Mouse (Mus musculus): Measurements from ENCODE around the gene Cep78. TPM values are rescaled to one million over a fixed set of nuclear protein-coding genes. Genes with fewer than 3 reads are reported as not detected.

Gene Cep78
- polyA plus RNA-seq, 1 experiment from 2014 or later = 27.3 TPM

DNA sequence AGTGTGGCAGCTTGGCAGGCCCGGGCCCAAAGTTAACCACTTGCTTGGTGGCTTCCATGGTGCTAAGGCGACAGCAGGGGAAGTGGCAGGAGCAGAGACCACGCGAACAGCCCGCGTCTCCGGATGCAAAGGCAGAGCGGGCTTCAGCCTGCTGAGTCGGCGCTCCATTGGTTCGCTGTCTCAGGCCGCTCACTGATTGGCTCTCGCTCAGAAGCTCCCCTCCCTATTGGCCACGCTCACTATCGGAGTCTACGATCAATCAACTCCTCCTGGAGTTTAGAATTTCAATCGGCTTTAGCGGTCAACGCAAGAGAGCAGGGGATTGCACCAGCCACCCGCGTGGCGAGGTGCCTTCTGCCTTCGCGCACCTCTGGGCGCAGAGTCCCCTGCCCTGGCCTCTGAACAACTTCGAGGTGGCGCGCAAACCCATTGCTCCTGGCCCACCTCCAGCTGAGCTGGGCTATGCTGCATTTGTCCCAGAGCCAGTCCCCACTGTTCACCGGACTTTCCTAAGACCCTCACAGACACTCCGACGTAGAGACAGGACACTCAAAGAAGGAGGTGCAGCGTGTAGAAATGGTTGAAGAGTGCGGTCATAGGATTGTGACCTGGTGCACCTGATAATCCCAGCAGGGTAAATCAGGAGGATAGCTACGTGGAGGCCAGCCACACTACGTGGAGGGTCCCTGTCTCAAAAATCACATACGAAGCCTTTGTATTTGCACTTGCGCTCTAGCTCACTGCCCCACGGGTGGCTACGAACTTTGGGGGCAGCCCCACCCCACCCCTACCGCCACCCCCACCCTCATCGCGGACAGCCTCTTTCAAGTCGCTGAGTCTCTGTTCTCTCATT, 59.7 kb downstream of the Cep78 start:
- peak overlapping the region; percentile 51 for H3K9ac ChIP-seq
- peak overlapping the region; percentile 68 for H3K4me3 ChIP-seq (replicated peaks)
- no peaks in the 10 kb centered on the region for H3K27me3 ChIP-seq
- WGBS = 2% methylated on average over 43 of the region's 43 CpGs
- H3K9me3 ChIP-seq (replicated peaks) = no peaks in the 10 kb centered on the region
- H3K36me3 ChIP-seq = no peaks in the 10 kb centered on the region
- H3K27ac ChIP-seq (replicated peaks) = peak overlapping the region; percentile 89
- peak overlapping the region; percentile 98 for H3K4me2 ChIP-seq (replicated peaks)
- peak; percentile 95 for ATAC-seq (ENCODE audit: insufficient number of reproducible peaks, low FRiP score, low TSS enrichment, low read depth)
- peaks cover 24% of the 10 kb centered on the region for H3K4me1 ChIP-seq

DNA sequence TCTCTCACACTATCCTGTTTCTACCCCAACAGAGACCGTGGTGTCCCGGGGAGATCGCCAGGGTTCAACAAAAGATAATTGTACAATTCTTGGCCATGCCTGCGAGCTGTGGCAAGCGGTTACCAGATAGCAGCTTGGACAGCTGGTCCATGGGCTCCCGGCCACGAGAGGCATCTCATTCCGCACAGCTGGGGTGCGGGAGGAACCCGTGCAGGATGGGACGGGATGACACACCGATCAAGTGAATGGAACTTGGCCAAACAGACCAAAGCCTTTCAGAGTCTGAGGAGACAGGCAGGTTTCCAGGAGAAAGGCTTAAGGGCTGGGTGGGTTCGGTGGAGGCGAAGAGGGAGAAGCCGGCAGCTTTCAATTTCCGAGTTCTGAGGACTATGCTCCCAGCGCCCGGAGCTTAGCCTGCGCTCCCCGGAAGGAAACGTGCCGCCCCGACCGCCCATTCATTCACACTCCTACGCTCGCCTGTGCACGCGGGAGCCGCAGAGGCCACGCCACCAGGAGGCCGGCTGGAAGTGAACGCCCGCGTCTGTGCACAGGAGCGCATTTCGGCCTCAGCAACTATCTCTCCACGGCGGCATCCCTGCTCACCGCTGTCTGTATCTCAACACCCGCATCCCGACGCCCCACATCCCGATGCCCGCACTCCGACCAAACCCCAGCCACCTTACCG, 60.5 kb downstream of the Cep78 start:
- Histone ChIP-seq H3K4me1 (peaks cover 24% of the 10 kb centered on the region), H3K4me3 (replicated peaks) (peak overlapping the region; percentile 68), H3K9ac (peak overlapping the region; percentile 51), H3K27ac (replicated peaks) (peak overlapping the region; percentile 89), H3K27me3 (no peaks in the 10 kb centered on the region), H3K36me3 (no peaks in the 10 kb centered on the region), H3K9me3 (replicated peaks) (no peaks in the 10 kb centered on the region), H3K4me2 (replicated peaks) (peak overlapping the region; percentile 98)
- peak; percentile 69 for ATAC-seq (ENCODE audit: insufficient number of reproducible peaks, low FRiP score, low TSS enrichment, low read depth)
- WGBS = under 1% methylated on average over 46 of the region's 46 CpGs

DNA sequence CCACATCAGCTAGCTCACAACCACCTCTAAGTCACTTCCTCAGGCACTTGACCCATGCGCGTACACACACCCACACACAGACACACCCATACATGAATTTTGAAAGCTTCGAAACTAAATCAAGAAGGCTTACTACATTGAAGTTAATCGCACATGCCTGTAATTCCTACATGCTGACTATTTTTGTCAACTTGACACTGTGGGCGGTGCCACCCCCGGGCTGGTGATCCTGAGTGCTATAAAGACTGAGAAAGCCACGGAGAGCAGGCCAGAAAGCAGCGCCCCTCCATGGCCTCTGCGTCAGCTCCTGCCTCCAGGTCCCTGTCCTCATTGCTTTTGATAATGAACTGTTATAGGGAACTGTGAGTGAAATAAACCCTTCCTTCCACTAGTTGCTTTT, 61.4 kb downstream of the Cep78 start:
- 19% methylated on average over 9 of the region's 9 CpGs for WGBS
- Histone ChIP-seq H3K4me2 (replicated peaks) (peak overlapping the region; percentile 98), H3K9me3 (replicated peaks) (no peaks in the 10 kb centered on the region), H3K27ac (replicated peaks) (peak overlapping the region; percentile 89; the same call in 1 of the 2 replicates), H3K9ac (peak overlapping the region; percentile 51), H3K4me3 (replicated peaks) (peak overlapping the region; percentile 68), H3K4me1 (peaks cover 24% of the 10 kb centered on the region), H3K36me3 (peaks cover 2% of the 10 kb centered on the region; the same call in 1 of the 2 replicates), H3K27me3 (no peaks in the 10 kb centered on the region)
- no peak for ATAC-seq (ENCODE audit: insufficient number of reproducible peaks, low FRiP score, low TSS enrichment, low read depth)

DNA sequence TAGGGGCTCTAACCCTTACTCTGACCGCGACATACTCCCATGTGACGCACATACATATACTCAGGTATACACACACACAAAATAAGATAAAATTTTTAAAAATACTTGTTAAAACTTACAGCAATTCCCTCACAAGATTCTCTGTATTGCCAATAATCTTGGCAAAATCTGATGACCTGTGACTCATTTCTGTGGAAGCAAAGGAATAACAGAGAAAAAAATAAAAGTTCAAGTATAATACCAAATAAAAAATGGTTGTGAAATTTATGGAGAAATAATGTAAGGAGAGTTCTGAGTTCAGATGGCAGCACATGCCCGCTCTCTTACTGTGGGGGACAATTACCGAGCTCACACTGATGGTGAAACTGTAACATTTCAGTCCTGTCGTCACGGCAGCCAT, 65.5 kb downstream of the Cep78 start:
- no peak for ATAC-seq (ENCODE audit: insufficient number of reproducible peaks, low FRiP score, low TSS enrichment, low read depth)
- Histone ChIP-seq H3K4me2 (replicated peaks) (no peak overlapping the region), H3K4me1 (peaks cover 11% of the 10 kb centered on the region), H3K4me3 (replicated peaks) (no peak overlapping the region), H3K27me3 (no peaks in the 10 kb centered on the region), H3K27ac (replicated peaks) (no peak overlapping the region), H3K9ac (no peak overlapping the region), H3K36me3 (peaks cover 23% of the 10 kb centered on the region; the same call in 1 of the 2 replicates), H3K9me3 (replicated peaks) (no peaks in the 10 kb centered on the region)
- 96% methylated on average over 7 of the region's 7 CpGs for WGBS

DNA sequence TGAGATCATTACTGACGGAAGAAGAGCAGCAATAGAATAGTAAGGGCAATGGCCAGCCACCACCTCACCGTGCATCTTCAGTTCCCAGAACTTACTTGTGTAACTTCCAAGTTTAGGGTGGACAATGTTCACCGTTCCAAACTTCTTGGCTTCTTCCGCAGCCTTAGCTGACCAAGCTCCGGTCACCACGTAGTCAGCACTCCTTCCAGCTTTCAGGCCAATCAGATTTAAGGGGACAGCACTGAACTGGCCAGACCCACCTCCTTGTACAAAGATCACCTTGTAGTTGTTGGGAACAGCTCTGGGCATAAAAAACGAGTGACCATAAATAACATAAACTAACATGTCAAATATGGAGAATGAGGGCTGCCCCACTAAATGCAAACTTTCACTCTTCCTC, 66.7 kb downstream of the Cep78 start:
- WGBS = 92% methylated on average over 7 of the region's 7 CpGs
- peaks cover 36% of the 10 kb centered on the region; the same call in 1 of the 2 replicates for H3K36me3 ChIP-seq

DNA sequence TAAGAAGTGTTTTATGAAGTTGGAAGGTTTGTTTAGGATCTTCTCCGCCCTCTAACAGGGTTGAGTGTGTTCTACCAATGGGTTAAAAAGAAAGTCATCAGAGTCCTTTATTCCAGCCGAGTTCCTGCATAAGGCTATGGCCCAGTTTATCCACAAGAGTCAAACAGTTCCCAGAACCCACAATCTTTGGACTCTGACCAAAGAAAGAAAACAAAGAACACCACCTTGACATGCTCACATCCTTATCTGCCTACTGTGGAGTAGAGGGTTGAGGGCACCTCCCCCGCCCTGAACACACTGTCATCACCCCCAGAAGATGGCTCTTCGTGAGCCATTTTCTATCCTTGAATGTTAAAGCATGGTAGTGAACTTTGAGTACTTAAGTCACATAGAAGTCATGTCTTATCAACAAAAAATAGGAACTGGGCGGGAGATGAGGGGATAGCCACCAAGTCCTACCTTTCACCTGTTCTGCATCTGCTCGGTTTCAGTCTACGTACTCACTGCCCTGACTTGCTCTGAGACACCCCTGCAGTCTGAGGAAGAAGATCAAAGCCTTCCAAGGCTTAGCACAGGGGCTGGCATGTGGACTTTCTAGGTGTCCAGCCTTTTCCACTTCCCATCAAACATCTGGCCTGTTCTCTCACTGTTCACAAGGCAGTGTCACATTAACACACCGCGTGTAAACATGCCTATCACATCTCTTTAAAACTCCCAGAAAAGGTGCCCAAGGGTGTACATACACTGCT, 71.4 kb downstream of the Cep78 start:
- Histone ChIP-seq H3K9ac (no peak overlapping the region), H3K27me3 (no peaks in the 10 kb centered on the region), H3K4me3 (replicated peaks) (no peak overlapping the region), H3K9me3 (replicated peaks) (no peaks in the 10 kb centered on the region), H3K36me3 (peaks cover 55% of the 10 kb centered on the region), H3K4me1 (no peaks in the 10 kb centered on the region), H3K4me2 (replicated peaks) (no peak overlapping the region), H3K27ac (replicated peaks) (no peak overlapping the region)
- 91% methylated on average over 9 of the region's 9 CpGs for WGBS
- no peak for ATAC-seq (ENCODE audit: insufficient number of reproducible peaks, low FRiP score, low TSS enrichment, low read depth)

More for the DNA sequence above, 66.7 kb downstream of the Cep78 start:
- Histone ChIP-seq H3K4me1 (peaks cover under 1% of the 10 kb centered on the region; the same call in 1 of the 2 replicates), H3K9ac (no peak overlapping the region), H3K27me3 (no peaks in the 10 kb centered on the region), H3K27ac (replicated peaks) (no peak overlapping the region), H3K9me3 (replicated peaks) (no peaks in the 10 kb centered on the region), H3K4me3 (replicated peaks) (no peak overlapping the region), H3K4me2 (replicated peaks) (no peak overlapping the region)
- no peak for ATAC-seq (ENCODE audit: insufficient number of reproducible peaks, low FRiP score, low TSS enrichment, low read depth)

DNA sequence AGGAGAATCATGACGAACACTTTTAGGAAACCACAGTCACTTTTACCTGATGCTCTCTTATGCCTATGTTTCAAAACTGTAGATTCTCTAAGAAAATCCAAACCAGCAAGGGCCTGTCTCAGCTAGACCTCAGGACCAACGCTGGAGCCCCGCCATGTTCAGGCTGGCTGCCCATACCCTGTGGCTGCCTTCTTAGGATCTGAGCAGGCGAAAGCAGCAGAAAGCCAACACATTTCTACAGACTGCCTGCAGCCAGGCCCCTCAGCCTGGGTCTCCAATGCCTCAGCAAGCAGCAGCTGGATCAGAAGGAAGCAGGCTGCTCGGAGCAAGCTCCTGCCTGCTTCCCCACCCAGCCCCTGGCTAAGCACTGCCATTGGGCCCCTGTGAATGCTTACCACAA, 73.3 kb downstream of the Cep78 start:
- Histone ChIP-seq H3K27me3 (no peaks in the 10 kb centered on the region), H3K27ac (replicated peaks) (no peak overlapping the region), H3K9ac (no peak overlapping the region), H3K4me1 (no peaks in the 10 kb centered on the region), H3K4me3 (replicated peaks) (no peak overlapping the region), H3K9me3 (replicated peaks) (no peaks in the 10 kb centered on the region), H3K4me2 (replicated peaks) (no peak overlapping the region), H3K36me3 (peaks cover 53% of the 10 kb centered on the region)
- 0 out of 2 replicates have a peak, but pooled peaks have one; percentile 32 for ATAC-seq (ENCODE audit: insufficient number of reproducible peaks, low FRiP score, low TSS enrichment, low read depth)
- 72% methylated on average over 5 of the region's 5 CpGs for WGBS

DNA sequence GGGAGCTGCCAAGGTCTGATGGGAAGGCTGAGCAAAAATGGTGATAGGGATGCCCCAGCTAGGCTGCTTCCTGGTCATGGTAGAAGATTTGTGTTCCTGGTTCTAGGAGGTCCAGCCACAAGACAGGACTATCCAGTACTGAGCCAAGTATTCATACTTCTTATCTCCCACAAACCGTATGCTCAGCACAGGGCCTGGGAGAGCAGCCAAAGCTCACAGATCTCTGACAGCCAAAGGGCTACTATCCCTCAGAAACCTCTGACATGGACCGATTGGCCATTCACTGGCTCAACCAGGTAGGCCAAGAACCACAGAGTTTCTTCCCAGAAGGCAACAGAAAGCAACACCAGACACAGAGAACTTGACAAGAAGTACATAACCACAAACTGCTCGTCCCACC, 73.8 kb downstream of the Cep78 start:
- no peak overlapping the region for H3K4me3 ChIP-seq (replicated peaks)
- H3K36me3 ChIP-seq = peaks cover 58% of the 10 kb centered on the region
- no peak overlapping the region for H3K27ac ChIP-seq (replicated peaks)
- no peak overlapping the region for H3K4me2 ChIP-seq (replicated peaks)
- H3K9me3 ChIP-seq (replicated peaks) = no peaks in the 10 kb centered on the region
- no peaks in the 10 kb centered on the region for H3K4me1 ChIP-seq
- H3K27me3 ChIP-seq = no peaks in the 10 kb centered on the region
- no peak for ATAC-seq (ENCODE audit: insufficient number of reproducible peaks, low FRiP score, low TSS enrichment, low read depth)
- 80% methylated on average over 3 of the region's 3 CpGs for WGBS
- no peak overlapping the region for H3K9ac ChIP-seq

DNA sequence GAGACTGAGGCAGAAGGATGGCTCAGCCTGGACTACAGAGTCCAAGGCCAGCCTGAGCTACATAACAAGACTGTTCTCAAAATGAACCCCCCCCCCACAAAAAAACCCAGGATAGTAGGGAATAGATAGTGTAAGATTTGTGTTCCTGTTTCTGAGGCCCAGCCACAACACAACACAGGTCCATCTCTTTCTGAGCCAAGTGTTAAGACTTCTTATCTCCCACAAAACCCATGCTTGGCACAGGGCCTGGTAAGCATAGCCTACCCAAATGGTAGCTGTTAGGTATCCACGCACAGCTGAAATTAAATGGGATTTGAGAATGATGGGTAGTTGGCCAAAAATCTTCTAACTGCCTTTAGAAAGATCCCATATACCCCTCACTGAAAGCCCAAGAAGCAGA, 74.3 kb downstream of the Cep78 start:
- no peaks in the 10 kb centered on the region for H3K9me3 ChIP-seq (replicated peaks)
- no peak for ATAC-seq (ENCODE audit: insufficient number of reproducible peaks, low FRiP score, low TSS enrichment, low read depth)
- 84% methylated on average over 1 of the region's 1 CpGs for WGBS

DNA sequence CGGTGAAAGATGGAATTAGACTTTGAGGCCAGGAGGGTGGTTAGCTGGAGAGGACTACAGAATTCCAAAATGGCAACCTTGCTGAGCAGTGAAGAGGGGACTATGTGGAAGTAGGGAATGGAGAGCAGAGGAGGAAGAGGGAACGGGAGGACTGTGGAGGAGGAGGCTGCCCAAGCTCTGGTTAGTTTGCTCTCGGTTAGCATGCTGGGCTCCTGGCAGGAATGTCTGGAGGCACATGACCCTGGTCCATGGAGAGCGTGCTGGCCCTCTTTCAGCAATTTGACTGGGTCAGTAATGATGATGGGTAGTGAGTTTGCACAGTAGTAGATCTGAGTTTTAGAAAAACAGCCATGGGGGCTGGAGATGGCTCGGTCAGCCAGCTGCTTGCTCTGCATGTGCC, 76.8 kb downstream of the Cep78 start:
- WGBS = 82% methylated on average over 5 of the region's 5 CpGs
- Histone ChIP-seq H3K27ac (replicated peaks) (no peak overlapping the region), H3K4me3 (replicated peaks) (no peak overlapping the region), H3K9me3 (replicated peaks) (no peaks in the 10 kb centered on the region), H3K36me3 (peaks cover 48% of the 10 kb centered on the region), H3K9ac (no peak overlapping the region), H3K4me1 (no peaks in the 10 kb centered on the region), H3K27me3 (no peaks in the 10 kb centered on the region), H3K4me2 (replicated peaks) (no peak overlapping the region)
- no peak for ATAC-seq (ENCODE audit: insufficient number of reproducible peaks, low FRiP score, low TSS enrichment, low read depth)

More for the DNA sequence above, 74.3 kb downstream of the Cep78 start:
- Histone ChIP-seq H3K27ac (replicated peaks) (no peak overlapping the region), H3K4me2 (replicated peaks) (no peak overlapping the region), H3K4me1 (no peaks in the 10 kb centered on the region), H3K36me3 (peaks cover 63% of the 10 kb centered on the region), H3K9ac (no peak overlapping the region), H3K27me3 (no peaks in the 10 kb centered on the region), H3K4me3 (replicated peaks) (no peak overlapping the region)

Measured in embryonic facial prominence, embryonic 15.5 days (tissue).